ENCODE assay signal across 20 mouse cellular contexts in genomic region chr16:17665568-17665967, GRCm38 (mm10). TPM values are rescaled to one million over a fixed set of nuclear protein-coding genes. Genes with fewer than 3 reads are reported as not detected.
"Had no signal": no experiment of that assay in that cellular context is flagged by ENCODE, and none has a peak within 500 bp of the region (broad histone marks: within the 10 kb centered on the region; RNA-seq: fewer than 3 reads in every experiment).

No protein-coding gene starts in this region.

- H3K4me1 ChIP-seq: midbrain, embryonic 10.5 days; midbrain, embryonic 12.5 days; neural tube, embryonic 13.5 days; neural tube, embryonic 15.5 days had no signal

- H3K4me2 ChIP-seq: lung, embryonic 14.5 days; midbrain, embryonic 12.5 days; neural tube, embryonic 13.5 days; neural tube, embryonic 15.5 days had no signal

- H3K27ac ChIP-seq: midbrain, embryonic 10.5 days; midbrain, embryonic 12.5 days; neural tube, embryonic 13.5 days; neural tube, embryonic 15.5 days had no signal

- H3K27me3 ChIP-seq: midbrain, embryonic 12.5 days; neural tube, embryonic 13.5 days; neural tube, embryonic 15.5 days had no signal

- H3K9ac ChIP-seq: lung, embryonic 14.5 days; midbrain, embryonic 12.5 days; neural tube, embryonic 13.5 days; neural tube, embryonic 15.5 days had no signal

- ATAC-seq: midbrain, embryonic 16.5 days had no signal

- DNase-seq: lung, adult 18-20 months; lung, embryonic 14.5 days; lung, postnatal 10 days; lung, postnatal 4 days; midbrain, embryonic 14.5 days; retina, postnatal 1 day; right cerebral cortex, adult 18-20 months; right cerebral cortex, postnatal 25 days; right cerebral cortex, postnatal 4 days; spleen, adult 18-20 months; thymus, adult 18-20 months; thymus, postnatal 14 days; thymus, postnatal 36 days had no signal

- H3K9me3 ChIP-seq: midbrain, embryonic 10.5 days; midbrain, embryonic 12.5 days; neural tube, embryonic 13.5 days; neural tube, embryonic 15.5 days had no signal

- H3K4me3 ChIP-seq: midbrain, embryonic 10.5 days; midbrain, embryonic 12.5 days; myocyte; neural tube, embryonic 13.5 days; neural tube, embryonic 15.5 days had no signal

RNA-seq across cellular contexts. Expression of gene Ccdc74a, which starts 19.3 kb away (rescaled TPM):
- total RNA-seq: megakaryocyte, adult 5-6 weeks had no signal
